Comparison of ENCODE assay signal across 8 mouse cellular contexts in the genomic region with DNA sequence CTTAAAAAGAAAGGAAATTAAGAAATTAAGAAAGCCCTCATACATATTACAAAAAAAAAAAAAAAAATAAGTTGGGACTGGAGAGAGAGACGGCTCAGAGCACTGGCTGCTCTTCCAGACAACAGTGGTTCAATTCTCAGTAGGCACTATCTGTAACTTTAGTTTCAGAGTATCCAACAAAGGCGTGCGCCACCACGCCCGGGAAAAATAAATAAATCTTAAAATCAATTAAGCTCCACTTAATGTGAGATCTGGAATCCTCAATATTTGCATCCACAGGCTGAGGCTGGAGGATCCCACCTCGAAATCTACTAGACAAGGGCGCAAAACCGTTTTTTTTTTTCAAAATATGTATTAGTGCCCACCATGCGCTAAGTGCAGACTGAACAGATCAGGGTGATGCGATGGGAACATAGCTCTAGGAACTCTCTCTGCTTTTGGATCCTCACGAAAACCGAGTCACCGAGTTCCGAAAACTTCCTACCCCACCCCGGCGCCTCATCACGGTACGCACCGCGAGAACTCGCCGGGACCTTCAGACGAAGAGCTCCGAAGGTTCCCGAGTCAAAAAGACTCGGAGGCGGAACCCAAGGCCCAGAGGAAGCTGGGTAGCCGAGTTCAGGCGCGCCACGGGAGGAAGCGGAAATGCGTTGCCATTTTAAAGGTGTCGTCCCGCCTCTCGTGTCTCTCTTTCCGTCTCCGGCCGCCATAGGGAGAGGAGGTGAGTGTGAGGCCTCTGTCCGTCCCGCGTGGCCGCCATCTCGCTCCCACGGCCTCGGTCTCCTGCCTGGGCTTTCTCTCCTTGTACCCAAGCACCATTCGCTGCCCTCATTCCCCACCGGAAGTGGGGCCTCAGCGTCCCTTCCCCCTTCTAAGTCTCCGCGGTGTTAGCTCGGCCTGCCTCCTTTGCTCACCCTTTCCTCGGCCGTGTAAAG. TPM values are rescaled to one million over a fixed set of nuclear protein-coding genes. Genes with fewer than 3 reads are reported as not detected.
DNase-seq lines count a peak whose midpoint lies in the region; ATAC-seq and TF ChIP-seq lines count a peak whose summit lies in the region.

Gene Rpl28 (plus strand): TSS at position 597 of the 935 bp plus-strand sequence.

- peak; percentile 89 for ATAC-seq in embryonic facial prominence, embryonic 15.5 days (ENCODE audit: insufficient number of reproducible peaks, low FRiP score, low TSS enrichment, low read depth)
- ATAC-seq in kidney, embryonic 14.5 days (ENCODE audit: low FRiP score, low TSS enrichment), result peak; percentile 91
- ATAC-seq in limb, embryonic 15.5 days (ENCODE audit: insufficient number of reproducible peaks, low FRiP score, low TSS enrichment, low read depth), result peak; percentile 88

- H3K36me3 ChIP-seq in embryonic facial prominence, embryonic 15.5 days, result peaks cover 36% of the 10 kb centered on the region
- peaks cover 37% of the 10 kb centered on the region for H3K36me3 ChIP-seq in kidney, embryonic 14.5 days (ENCODE audit: control insufficient read depth, insufficient read depth, low read length)
- peaks cover 35% of the 10 kb centered on the region for H3K36me3 ChIP-seq in limb, embryonic 15.5 days

- H3K4me2 ChIP-seq in embryonic facial prominence, embryonic 15.5 days (replicated peaks), result peak within 1 kb of the TSS; percentile 65
- peak within 1 kb of the TSS; percentile 90 for H3K4me2 ChIP-seq in kidney, embryonic 14.5 days (replicated peaks; ENCODE audit: low read depth, low read length)
- H3K4me2 ChIP-seq in limb, embryonic 15.5 days, result peak within 1 kb of the TSS; percentile 60

- peak within 1 kb of the TSS; percentile 93 for H3K9ac ChIP-seq in embryonic facial prominence, embryonic 15.5 days
- H3K9ac ChIP-seq in kidney, embryonic 14.5 days (ENCODE audit: low read depth, low read length), result peak within 1 kb of the TSS; percentile 97
- peak within 1 kb of the TSS; percentile 81 for H3K9ac ChIP-seq in limb, embryonic 15.5 days

- peaks cover 2% of the 10 kb centered on the region; the same call in 1 of the 2 replicates for H3K4me1 ChIP-seq in bone marrow, adult 2 months (ENCODE audit: control insufficient read depth, insufficient read depth, low read length)
- peaks cover 28% of the 10 kb centered on the region for H3K4me1 ChIP-seq in embryonic facial prominence, embryonic 15.5 days
- H3K4me1 ChIP-seq in kidney, embryonic 14.5 days (ENCODE audit: control insufficient read depth, insufficient read depth, low read length), result peaks cover 13% of the 10 kb centered on the region; the same call in 1 of the 2 replicates
- H3K4me1 ChIP-seq in limb, embryonic 15.5 days, result peaks cover 28% of the 10 kb centered on the region

- 0 out of 2 replicates have a peak, but pooled peaks have one; percentile 16 for TF ChIP-seq CTCF in bone marrow, adult 2 months (IDR thresholded peaks at IDR 0.05; ENCODE audit: control insufficient read depth, insufficient read depth, low read length)

- H3K27ac ChIP-seq in bone marrow, adult 2 months (ENCODE audit: control insufficient read depth, insufficient read depth, low read depth, low read length, poor library complexity), result peak within 1 kb of the TSS; percentile 90
- H3K27ac ChIP-seq in embryonic facial prominence, embryonic 15.5 days (replicated peaks), result peak within 1 kb of the TSS; percentile 97
- H3K27ac ChIP-seq in kidney, embryonic 14.5 days (ENCODE audit: low read depth, low read length), result peak within 1 kb of the TSS; percentile 94
- H3K27ac ChIP-seq in limb, embryonic 15.5 days, result peak within 1 kb of the TSS; percentile 98

- H3K27me3 ChIP-seq in embryonic facial prominence, embryonic 15.5 days, result peaks cover 10% of the 10 kb centered on the region
- H3K27me3 ChIP-seq in kidney, embryonic 14.5 days (ENCODE audit: control insufficient read depth, insufficient read depth, low read length), result no peaks in the 10 kb centered on the region
- no peaks in the 10 kb centered on the region for H3K27me3 ChIP-seq in limb, embryonic 15.5 days

- WGBS in bone marrow, adult 2 months, result 1% methylated on average over 54 of the region's 54 CpGs
- WGBS in embryonic facial prominence, embryonic 15.5 days, result under 1% methylated on average over 53 of the region's 54 CpGs
- 2% methylated on average over 54 of the region's 54 CpGs for WGBS in kidney, embryonic 14.5 days
- 2% methylated on average over 54 of the region's 54 CpGs for WGBS in limb, embryonic 15.5 days

- peak; percentile 98 for DNase-seq in 416B (ENCODE audit: low read depth)
- DNase-seq in heart, adult 9 months (ENCODE audit: low spot score in 2 of 2), result peak; percentile 95 to 96
- DNase-seq in monocyte, adult 2 months (ENCODE audit: low read depth in 1 of 2, low spot score in 2 of 2), result peak; percentile 85 to 90
- peak; percentile 95 to 97 for DNase-seq in spleen, postnatal 36 days (ENCODE audit: low spot score in 2 of 2)

- peak; percentile 95 for TF ChIP-seq POLR2A in bone marrow, adult 2 months (IDR thresholded peaks at IDR 0.05; ENCODE audit: borderline replicate concordance, control insufficient read depth, low read depth, low read length)

- no peaks in the 10 kb centered on the region for H3K9me3 ChIP-seq in embryonic facial prominence, embryonic 15.5 days (replicated peaks)
- no peaks in the 10 kb centered on the region for H3K9me3 ChIP-seq in kidney, embryonic 14.5 days (ENCODE audit: control insufficient read depth, low read length)
- no peaks in the 10 kb centered on the region for H3K9me3 ChIP-seq in limb, embryonic 15.5 days

- peak within 1 kb of the TSS; percentile 100 for H3K4me3 ChIP-seq in bone marrow, adult 2 months (replicated peaks; ENCODE audit: control insufficient read depth, low read depth, low read length)
- peak within 1 kb of the TSS; percentile 87 for H3K4me3 ChIP-seq in embryonic facial prominence, embryonic 15.5 days (replicated peaks)
- peak within 1 kb of the TSS; percentile 93 for H3K4me3 ChIP-seq in kidney, embryonic 14.5 days (ENCODE audit: low read length)
- H3K4me3 ChIP-seq in limb, embryonic 15.5 days, result peak within 1 kb of the TSS; percentile 76

RNA-seq across cellular contexts. Expression of gene Rpl28, which starts in this region (rescaled TPM):
- 441 and 887 TPM in 2 replicates for polyA plus RNA-seq in bone marrow, adult 2 months (2011; ENCODE audit: insufficient read depth, insufficient read length, low replicate concordance, missing spikeins)
- 397 and 411 TPM in 2 replicates for polyA plus RNA-seq in embryonic facial prominence, embryonic 15.5 days (2015; fragmentation: Nextera tagmentation; extraction: Ambion mirVana)
- polyA plus RNA-seq in kidney, embryonic 14.5 days (2014; fragmentation: Nextera tagmentation; extraction: Ambion mirVana), result 251 and 292 TPM in 2 replicates
- 298 and 362 TPM in 2 replicates for polyA plus RNA-seq in limb, embryonic 15.5 days (2015; fragmentation: Nextera tagmentation; extraction: Ambion mirVana)

Comparison
In these comparisons a context has a peak if more than half of its experiments do, and no peak if none do; other contexts are left out.
1. Peak in every context shown above with its lines: DNase-seq, ATAC-seq, H3K4me3 ChIP-seq and H3K27ac ChIP-seq.